Mouse (Mus musculus): ENCODE data around the gene Camk1g. TPM values are rescaled to one million over a fixed set of nuclear protein-coding genes. Genes with fewer than 3 reads are reported as not detected.
A peak's percentile ranks its signal among the peaks of the same experiment; 100 is the strongest.

The Camk1g gene
- polyA plus RNA-seq, 1 experiment = 0.09 TPM

- Histone ChIP-seq H3K4me1 (peaks cover 4% of the 10 kb centered on the region; the same call in 1 of the 2 replicates), H3K36me3 (replicated peaks; ENCODE audit: low read length) (no peaks in the 10 kb centered on the region), H3K9me3 (no peaks in the 10 kb centered on the region), H3K27me3 (replicated peaks) (peaks cover 48% of the 10 kb centered on the region), H3K4me3 (replicated peaks) (no peak overlapping the region)
- no peak for TF ChIP-seq GATA1 (IDR thresholded peaks at IDR 0.05; ENCODE audit: borderline replicate concordance, low read length)
- no peak for TF ChIP-seq FLI1 (IDR thresholded peaks at IDR 0.05; ENCODE audit: low read length)
Observed at GRCm38 (mm10) chr1:193350546-193350801, 19.6 kb downstream of the Camk1g start.

- Histone ChIP-seq H3K9me3 (no peaks in the 10 kb centered on the region), H3K4me1 (peaks cover 4% of the 10 kb centered on the region; the same call in 1 of the 2 replicates), H3K4me3 (replicated peaks) (no peak overlapping the region), H3K27me3 (replicated peaks) (peaks cover 48% of the 10 kb centered on the region), H3K36me3 (replicated peaks; ENCODE audit: low read length) (no peaks in the 10 kb centered on the region)
- TF ChIP-seq GATA1 (IDR thresholded peaks at IDR 0.05; ENCODE audit: borderline replicate concordance, low read length) = no peak
- TF ChIP-seq FLI1 (IDR thresholded peaks at IDR 0.05; ENCODE audit: low read length) = no peak
Observed at GRCm38 (mm10) chr1:193349702-193350545, 20.2 kb downstream of the Camk1g start.

- Histone ChIP-seq H3K4me1 (peaks cover 4% of the 10 kb centered on the region; the same call in 1 of the 2 replicates), H3K4me3 (replicated peaks) (no peak overlapping the region), H3K36me3 (replicated peaks; ENCODE audit: low read length) (no peaks in the 10 kb centered on the region), H3K27me3 (replicated peaks) (peaks cover 51% of the 10 kb centered on the region), H3K9me3 (no peaks in the 10 kb centered on the region)
- TF ChIP-seq FLI1 (IDR thresholded peaks at IDR 0.05; ENCODE audit: low read length) (no peak), GATA1 (IDR thresholded peaks at IDR 0.05; ENCODE audit: borderline replicate concordance, low read length) (no peak)
Observed at GRCm38 (mm10) chr1:193348261-193348962, 21.7 kb downstream of the Camk1g start.

GRCm38 (mm10) chr1:193346908-193347307, 23.2 kb downstream of the Camk1g start:
- no peak for TF ChIP-seq GATA1 (IDR thresholded peaks at IDR 0.05; ENCODE audit: borderline replicate concordance, low read length)
- no peak for TF ChIP-seq FLI1 (IDR thresholded peaks at IDR 0.05; ENCODE audit: low read length)
- no peak overlapping the region for H3K4me3 ChIP-seq (replicated peaks)
- H3K4me1 ChIP-seq = peaks cover 4% of the 10 kb centered on the region; the same call in 1 of the 2 replicates
- H3K36me3 ChIP-seq (replicated peaks; ENCODE audit: low read length) = no peaks in the 10 kb centered on the region
- peaks cover 60% of the 10 kb centered on the region for H3K27me3 ChIP-seq (replicated peaks)
- no peaks in the 10 kb centered on the region for H3K9me3 ChIP-seq

- no peak for TF ChIP-seq FLI1 (IDR thresholded peaks at IDR 0.05; ENCODE audit: low read length)
- TF ChIP-seq GATA1 (IDR thresholded peaks at IDR 0.05; ENCODE audit: borderline replicate concordance, low read length) = no peak
- Histone ChIP-seq H3K4me3 (replicated peaks) (no peak overlapping the region), H3K27me3 (replicated peaks) (peaks cover 69% of the 10 kb centered on the region), H3K4me1 (peaks cover 4% of the 10 kb centered on the region; the same call in 1 of the 2 replicates), H3K9me3 (no peaks in the 10 kb centered on the region), H3K36me3 (replicated peaks; ENCODE audit: low read length) (no peaks in the 10 kb centered on the region)
Observed at GRCm38 (mm10) chr1:193344976-193345375, 25.1 kb downstream of the Camk1g start.

- TF ChIP-seq FLI1 (IDR thresholded peaks at IDR 0.05; ENCODE audit: low read length) (no peak), GATA1 (IDR thresholded peaks at IDR 0.05; ENCODE audit: borderline replicate concordance, low read length) (no peak)
- Histone ChIP-seq H3K4me3 (replicated peaks) (no peak overlapping the region), H3K27me3 (replicated peaks) (peaks cover 74% of the 10 kb centered on the region), H3K4me1 (peaks cover 10% of the 10 kb centered on the region), H3K36me3 (replicated peaks; ENCODE audit: low read length) (no peaks in the 10 kb centered on the region), H3K9me3 (no peaks in the 10 kb centered on the region)
Observed at GRCm38 (mm10) chr1:193343853-193344252, 26.2 kb downstream of the Camk1g start.

- H3K27me3 ChIP-seq (replicated peaks) = peaks cover 68% of the 10 kb centered on the region
- no peak overlapping the region for H3K4me3 ChIP-seq (replicated peaks)
- no peak for TF ChIP-seq FLI1 (IDR thresholded peaks at IDR 0.05; ENCODE audit: low read length)
- H3K9me3 ChIP-seq = no peaks in the 10 kb centered on the region
- peaks cover 25% of the 10 kb centered on the region for H3K4me1 ChIP-seq
- H3K36me3 ChIP-seq (replicated peaks; ENCODE audit: low read length) = no peaks in the 10 kb centered on the region
Observed at GRCm38 (mm10) chr1:193342198-193342946, 27.7 kb downstream of the Camk1g start.

GRCm38 (mm10) chr1:193338363-193338995, 31.6 kb downstream of the Camk1g start:
- Histone ChIP-seq H3K4me3 (replicated peaks) (peak overlapping the region; percentile 62), H3K36me3 (replicated peaks; ENCODE audit: low read length) (no peaks in the 10 kb centered on the region), H3K27me3 (replicated peaks) (peaks cover 73% of the 10 kb centered on the region), H3K9me3 (no peaks in the 10 kb centered on the region), H3K4me1 (peaks cover 29% of the 10 kb centered on the region)
- TF ChIP-seq GATA1 (IDR thresholded peaks at IDR 0.05; ENCODE audit: borderline replicate concordance, low read length) = no peak
- no peak for TF ChIP-seq FLI1 (IDR thresholded peaks at IDR 0.05; ENCODE audit: low read length)

GRCm38 (mm10) chr1:193337787-193338310, 32.2 kb downstream of the Camk1g start:
- H3K9me3 ChIP-seq = no peaks in the 10 kb centered on the region
- no peak overlapping the region for H3K4me3 ChIP-seq (replicated peaks)
- no peaks in the 10 kb centered on the region for H3K36me3 ChIP-seq (replicated peaks; ENCODE audit: low read length)
- peaks cover 69% of the 10 kb centered on the region for H3K27me3 ChIP-seq (replicated peaks)
- TF ChIP-seq FLI1 (IDR thresholded peaks at IDR 0.05; ENCODE audit: low read length) (no peak), GATA1 (IDR thresholded peaks at IDR 0.05; ENCODE audit: borderline replicate concordance, low read length) (no peak)
- peaks cover 29% of the 10 kb centered on the region for H3K4me1 ChIP-seq
